Mouse (Mus musculus) ovary, postnatal 10 days (tissue): ENCODE results near the gene Poc5.

Source experiments
- DNase-seq: peaks from one replicate; pipeline ENCODE4 v3.0.0; 2022; ENCODE audit warnings: low spot score

The Poc5 gene

GRCm38 (mm10) chr13:96388042-96388888 lies at the start of gene Poc5:
Gene Poc5 (plus strand): TSS chr13:96388294.
- peak; percentile 99 for DNase-seq

DNA sequence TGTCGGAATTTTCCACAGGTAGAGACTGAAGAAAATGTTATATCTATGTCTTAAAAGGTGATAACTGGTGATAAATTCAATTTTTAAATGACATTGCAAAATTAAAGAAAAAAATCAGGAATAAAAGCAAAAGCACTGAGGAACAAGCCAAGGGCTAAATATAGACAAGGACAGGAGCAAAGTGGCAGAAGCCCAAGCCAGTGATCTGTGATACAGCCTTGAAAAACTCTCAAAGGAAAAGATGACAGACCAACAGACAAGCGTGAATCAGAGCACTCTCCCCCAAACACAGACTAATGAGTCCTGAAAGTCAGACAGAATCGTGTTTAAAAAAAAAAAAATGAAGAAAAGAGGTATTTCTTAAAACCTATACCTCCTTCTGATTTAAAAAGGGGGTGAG lies 46.6 kb upstream of the Poc5 start:
- DNase-seq, result no peak

DNA sequence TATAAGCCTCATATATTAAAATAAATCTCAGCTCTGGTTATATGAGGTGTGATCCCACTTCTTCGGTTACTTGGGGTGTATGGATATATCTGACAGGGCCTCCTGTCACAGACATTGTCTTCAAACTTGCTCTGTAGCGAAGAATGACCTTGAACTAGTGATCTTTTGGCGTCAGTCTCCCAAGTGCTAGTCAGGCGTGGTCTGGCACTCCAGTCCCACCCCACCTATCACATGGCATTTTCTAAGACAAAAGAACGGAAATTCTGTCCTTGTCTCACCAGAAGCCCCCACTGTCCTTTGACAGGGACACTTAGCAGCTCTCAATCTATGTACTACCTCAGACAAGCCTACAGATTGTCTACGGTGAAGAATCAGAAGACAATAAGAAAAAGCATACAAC lies 43.3 kb upstream of the Poc5 start:
- DNase-seq, result no peak

- no peak for DNase-seq
Observed at GRCm38 (mm10) chr13:96346581-96346980, 41.5 kb upstream of the Poc5 start.

DNA sequence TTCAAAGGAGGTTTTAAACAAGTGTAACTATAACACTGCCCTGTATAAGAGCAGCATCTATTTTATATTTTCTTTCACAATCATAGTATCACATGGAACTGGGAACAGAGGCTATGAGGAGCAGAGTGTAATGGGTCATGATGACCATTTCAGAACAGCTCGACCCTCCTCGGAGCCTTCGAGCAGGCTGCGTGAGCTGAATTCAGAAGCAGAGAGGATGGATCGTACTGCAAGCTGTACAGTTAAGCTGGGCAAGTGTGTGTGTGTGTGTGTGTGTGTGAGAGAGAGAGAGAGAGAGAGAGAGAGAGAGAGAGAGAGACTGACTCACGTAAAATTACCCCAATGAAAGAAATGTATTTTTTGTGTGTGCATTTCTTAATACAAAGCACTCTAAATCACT lies 37.9 kb upstream of the Poc5 start:
- no peak for DNase-seq

DNA sequence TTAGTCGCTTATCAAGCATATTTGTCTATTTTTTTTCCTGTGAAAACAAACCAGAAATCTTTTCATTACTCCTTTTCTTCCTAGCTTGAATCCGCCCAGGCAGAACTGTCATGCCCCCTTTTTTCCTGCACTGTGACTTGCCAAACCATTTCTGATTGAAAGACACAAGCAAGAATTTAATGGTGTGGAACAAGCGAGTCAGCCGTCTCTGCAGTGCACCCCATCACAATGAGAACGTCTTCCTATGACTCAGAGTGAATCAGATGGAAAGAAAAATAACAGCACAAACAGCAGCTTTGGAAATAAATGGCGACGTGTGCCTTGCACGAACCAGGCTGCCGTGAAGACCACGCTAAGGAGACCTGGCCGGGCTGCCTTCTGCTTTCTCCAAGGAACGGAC lies 36.8 kb upstream of the Poc5 start:
- DNase-seq, result no peak

DNA sequence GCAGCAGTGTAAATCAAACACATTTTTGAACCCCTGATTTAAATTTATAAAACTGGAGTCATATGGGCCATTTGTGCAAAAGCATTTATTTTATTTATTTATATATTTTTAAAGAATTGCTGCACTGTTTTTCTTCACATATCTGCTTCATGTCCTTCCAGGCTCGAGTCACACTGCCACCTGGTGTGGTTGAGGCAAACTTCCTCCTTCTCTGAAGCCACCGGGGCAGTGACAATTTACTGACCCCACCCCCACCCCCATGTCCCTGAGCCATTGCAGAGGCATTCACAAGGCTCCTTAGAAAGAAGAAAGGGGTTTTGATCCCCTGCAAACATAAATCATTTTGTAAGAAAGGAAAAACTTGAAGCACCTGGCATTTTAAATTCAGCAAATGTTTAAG lies 12.6 kb upstream of the Poc5 start:
- no peak for DNase-seq

DNA sequence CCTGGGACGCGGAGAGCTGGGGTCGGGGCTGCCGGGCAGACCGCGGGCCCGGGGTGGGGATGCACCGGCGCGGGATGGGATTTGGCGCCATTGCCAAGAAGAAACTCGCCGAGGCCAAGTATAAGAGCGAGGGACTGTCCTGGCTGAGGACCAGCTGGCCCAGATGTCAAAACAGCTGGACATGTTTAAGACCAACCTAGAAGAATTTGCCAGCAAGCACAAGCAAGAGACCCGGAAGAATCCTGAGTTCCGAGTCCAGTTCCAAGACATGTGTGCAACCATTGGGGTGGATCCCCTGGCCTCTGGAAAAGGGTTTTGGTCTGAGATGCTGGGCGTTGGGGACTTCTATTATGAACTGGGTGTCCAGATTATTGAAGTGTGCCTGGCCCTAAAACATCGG lies 11.2 kb upstream of the Poc5 start:
- no peak for DNase-seq

DNA sequence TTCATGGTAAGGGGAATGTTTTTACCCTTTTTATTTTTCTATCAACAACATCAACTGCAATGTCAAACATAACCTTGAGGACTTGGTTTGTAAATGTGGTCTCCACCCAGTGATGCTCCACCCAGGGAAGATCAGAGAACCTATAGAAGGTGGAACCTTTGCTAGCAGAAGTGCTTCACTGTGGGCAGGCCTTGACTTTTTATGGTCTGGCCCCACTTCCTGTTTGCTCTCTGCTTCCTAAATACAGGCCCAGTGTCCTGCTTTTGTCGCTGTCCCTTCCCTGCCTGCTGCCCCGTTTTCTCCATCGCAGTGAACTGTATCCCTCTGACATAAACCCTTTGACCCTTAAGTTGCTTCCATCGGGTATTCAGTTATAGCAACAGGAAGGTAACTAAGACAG lies 10.2 kb upstream of the Poc5 start:
- no peak for DNase-seq

DNA sequence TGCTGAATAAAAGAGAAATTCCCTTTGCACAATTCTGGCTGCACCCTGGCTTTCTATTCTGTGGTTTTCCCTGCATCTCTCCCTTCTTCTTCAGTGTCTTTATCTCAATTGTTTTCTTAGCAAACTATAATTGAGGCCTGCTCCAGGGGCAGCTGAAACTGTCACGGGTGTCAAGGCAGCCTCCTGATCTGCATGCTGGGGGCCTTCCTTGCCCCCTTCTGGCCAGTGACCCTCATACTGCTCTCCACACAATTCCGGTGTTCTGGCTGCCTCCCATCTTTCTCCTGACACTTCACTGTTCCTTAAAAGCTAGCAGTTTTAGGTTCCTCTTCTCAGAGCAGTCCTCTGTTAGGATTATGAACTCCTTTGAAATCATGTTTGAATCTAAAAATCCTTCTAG lies 1.2 kb downstream of the Poc5 start:
- no peak for DNase-seq

DNA sequence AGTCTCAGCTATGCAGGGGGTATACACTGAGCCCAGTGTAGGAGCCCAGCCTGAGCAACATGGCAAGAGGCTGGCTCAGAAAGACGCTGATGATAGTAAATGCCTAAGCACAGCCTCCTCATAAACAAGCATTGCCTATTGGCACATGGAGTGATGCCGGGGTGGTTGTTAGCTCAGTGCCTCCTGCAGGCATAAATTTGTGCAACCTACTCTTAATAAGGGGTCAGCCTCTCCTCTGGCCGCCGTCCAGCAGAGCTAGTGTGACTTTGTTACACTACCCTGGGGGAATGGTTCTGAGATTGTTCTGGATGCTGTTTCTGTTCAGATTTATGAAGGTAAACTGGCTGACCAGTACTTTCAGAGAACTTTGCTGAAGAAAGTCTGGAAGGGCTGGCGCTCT lies 13.2 kb downstream of the Poc5 start:
- DNase-seq, result no peak

- no peak for DNase-seq
Observed at GRCm38 (mm10) chr13:96405518-96405917, 17.4 kb downstream of the Poc5 start.

DNA sequence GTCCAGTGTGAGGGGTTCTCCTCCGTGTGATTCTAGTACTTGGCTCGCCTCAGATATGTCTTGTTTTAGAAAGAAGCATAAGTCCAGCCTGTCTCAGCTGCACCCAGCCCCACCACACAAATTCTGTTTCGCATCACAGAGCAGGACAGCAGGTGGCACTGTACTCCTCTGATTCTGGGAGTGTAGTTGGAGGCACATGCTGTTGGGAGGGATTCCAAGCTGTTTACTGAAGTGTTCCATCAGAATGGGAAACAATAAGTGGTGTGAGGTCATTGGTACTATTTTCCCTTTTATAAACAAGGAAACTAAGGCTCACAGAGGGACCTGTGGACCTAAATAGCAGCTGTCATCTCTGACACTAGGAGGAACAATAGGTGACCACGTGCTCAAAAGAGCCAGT lies 18.9 kb downstream of the Poc5 start:
- DNase-seq, result no peak

DNA sequence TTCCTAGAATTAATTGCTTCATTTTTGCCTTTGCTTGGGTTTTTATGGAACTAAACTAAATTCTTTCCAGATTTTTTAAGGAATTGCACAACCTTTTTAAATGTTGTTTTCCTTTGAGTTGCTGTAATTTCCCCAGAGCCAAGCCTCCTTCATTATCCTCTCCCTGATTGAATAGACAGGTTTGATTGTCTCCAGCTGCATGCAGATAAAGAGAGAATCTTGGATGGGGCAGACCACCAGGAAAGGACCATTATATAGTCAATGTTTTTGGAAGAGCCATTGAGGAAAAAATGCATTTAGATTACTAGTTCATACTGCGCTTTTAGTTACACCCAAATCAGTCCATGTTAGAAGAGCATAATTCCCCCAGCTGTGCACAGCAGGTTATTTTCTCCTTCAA lies 20.7 kb downstream of the Poc5 start:
- no peak for DNase-seq

- DNase-seq, result no peak
Observed at GRCm38 (mm10) chr13:96414384-96414783, 26.3 kb downstream of the Poc5 start.

DNA sequence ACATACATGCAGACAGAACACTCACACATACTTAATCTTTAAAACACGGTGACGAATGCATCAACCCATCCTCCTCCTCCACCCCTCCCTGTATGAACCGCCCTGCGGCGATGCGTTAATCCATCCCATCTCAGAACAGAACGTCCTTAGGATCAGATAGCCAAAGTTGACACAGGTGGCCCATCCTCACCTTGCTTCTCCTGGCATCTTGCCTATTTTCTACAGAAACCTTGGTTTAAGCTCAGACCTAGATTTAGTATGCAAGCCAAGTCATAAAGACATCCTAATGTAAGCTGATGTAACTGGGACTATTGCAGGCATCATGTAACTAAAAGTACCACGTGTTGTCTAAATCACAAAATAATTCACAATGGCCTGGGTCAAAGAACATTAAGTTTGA lies 28.3 kb downstream of the Poc5 start:
- no peak for DNase-seq

DNA sequence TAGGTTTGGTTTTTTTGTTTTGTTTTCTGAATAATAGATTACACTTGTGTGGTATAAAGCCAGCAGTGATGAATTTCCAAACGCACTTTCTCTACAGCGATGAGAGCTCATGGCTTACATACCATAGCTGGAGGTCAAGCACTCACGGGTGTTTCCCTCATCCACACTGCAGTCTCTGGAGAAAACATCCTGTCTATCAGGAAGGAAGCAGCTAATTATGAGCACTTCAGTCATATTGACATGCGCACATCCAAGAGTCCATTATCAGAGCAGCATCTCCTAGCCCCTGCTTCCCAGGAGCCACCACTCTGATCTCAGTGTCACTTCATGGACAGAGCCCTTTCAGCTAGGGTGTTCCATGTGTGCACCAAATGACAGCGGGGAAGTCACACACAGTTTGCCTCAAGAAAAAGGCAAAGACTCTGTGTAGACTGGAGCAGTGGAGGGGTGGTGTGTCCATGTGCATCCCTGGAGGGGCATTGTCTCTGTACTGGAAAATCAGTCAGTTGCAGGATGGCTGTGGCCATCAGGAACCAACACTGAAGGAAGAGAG lies 29.2 kb downstream of the Poc5 start:
- DNase-seq, result no peak

GRCm38 (mm10) chr13:96418487-96418886 lies 30.4 kb downstream of the Poc5 start:
- DNase-seq, result no peak

- no peak for DNase-seq
Observed at GRCm38 (mm10) chr13:96421230-96421629, 33.1 kb downstream of the Poc5 start.

DNA sequence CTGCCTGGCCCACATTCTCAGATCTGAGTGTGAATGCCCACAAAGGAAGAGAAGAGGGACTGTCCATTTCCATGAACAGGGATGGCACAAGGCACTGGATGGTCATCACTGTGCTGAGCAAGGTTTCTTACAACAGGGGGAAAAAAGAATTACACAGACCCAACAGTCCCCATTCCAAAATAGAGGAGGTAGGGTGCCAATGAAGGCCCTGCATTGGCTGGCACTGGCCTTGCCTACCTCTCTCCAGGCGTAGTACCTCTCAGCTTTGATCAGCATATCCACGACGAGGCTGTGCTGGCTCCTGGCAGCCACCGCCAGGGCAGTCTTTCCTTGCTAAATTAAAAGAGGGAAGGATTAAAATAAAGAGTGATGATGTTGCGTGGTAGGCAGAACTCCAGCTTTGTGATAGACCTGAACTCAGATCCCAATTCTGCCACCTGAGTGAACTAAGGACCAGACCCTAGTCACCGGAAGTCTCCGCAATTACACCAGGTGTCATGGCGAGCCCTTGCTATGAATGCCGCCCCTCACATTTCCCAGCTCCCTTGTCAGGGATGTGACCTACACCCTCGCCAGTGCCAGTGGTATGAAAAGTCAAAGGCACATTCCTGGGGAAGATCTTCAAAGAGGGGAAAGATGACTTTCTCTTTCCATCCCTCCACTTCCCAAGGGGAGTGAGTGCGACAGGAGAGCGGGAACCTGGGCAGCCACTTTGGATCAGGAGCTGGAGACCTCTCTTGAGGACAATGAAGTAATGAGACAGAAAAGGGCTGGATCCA lies 36.6 kb downstream of the Poc5 start:
- no peak for DNase-seq

DNA sequence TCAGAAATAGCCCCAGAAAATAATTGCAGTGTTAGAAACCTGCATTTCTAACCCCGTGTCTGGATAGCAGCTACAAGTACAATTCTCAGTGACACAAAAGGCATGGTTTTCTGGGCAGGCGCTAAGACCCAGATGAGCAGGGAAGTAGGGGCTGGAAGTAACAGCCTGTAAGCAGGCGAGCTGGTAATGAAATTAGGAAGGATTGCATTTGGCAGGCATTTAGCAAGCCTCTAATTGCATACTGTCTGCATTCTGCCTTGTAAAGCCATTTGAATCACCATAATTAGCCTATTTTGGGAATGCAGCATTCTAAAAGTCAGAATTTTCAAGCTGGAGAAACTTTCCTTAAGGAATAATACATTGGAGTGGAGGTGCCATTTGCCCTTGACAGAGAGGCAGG lies 38.0 kb downstream of the Poc5 start:
- DNase-seq, result no peak

GRCm38 (mm10) chr13:96428531-96428930 lies 40.4 kb downstream of the Poc5 start:
- DNase-seq, result no peak

DNA sequence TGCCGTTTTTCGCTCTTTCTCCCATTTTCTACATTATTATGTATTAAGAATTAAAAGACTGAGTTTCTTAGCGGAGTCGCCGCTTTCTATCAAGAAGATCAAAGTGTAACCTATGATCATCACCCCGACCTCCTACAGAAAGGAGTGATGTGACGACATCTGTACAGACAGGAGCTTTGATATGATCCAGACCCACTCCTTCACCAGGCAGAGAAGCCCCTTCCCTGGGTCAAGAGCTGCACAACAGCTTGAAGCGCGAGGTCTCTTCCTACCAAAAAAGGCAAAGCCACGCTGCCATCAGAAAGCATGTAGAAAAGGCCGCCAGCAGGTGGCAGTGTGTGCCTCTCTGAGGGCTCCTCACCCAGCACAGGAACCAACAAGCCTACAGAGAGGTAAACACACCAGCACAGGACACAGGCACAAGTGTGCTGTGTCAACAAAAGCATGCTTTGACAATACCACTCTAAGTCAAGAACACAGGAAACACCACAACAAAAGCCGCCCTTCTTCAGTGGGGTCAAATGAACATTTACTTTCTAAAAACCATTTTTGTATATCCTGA lies 43.6 kb downstream of the Poc5 start:
- peak; percentile 74 for DNase-seq
